Mouse (Mus musculus) monocyte, adult 59 days (primary cell): ENCODE measurements around the gene Gucy2c. TPM values are rescaled to one million over a fixed set of nuclear protein-coding genes. Genes with fewer than 3 reads are reported as not detected.

Experiments used
- total RNA-seq, 2 experiments: library from RNA; stranded (reverse); gene quantifications; one replicate each; pipeline ENCODE4 v1.2.4; 2023

The Gucy2c gene
- under 1 TPM; 0.39 to 0.68 TPM for total RNA-seq

GRCm38 (mm10) chr6:136781377-136781986, at the start of gene Gucy2c:
Gene Gucy2c (minus strand): TSS chr6:136781765.

GRCm38 (mm10) chr6:136827881-136828561, 46.5 kb upstream of the Gucy2c start, which contains the start of gene Wbp11:
Gene Wbp11 (minus strand): TSS chr6:136828233.

GRCm38 (mm10) chr6:136827516-136827880, 45.9 kb upstream of the Gucy2c start, which contains the start of gene BC049715:
Gene BC049715 (plus strand): TSS chr6:136827626.

GRCm38 (mm10) chr6:136808014-136808417, 26.5 kb upstream of the Gucy2c start, which contains the start of gene H2afj:
Gene H2afj (plus strand): TSS chr6:136808244.

GRCm38 (mm10) chr6:136803739-136804633, 22.4 kb upstream of the Gucy2c start, which contains the start of gene Hist4h4:
Gene Hist4h4 (minus strand): TSS chr6:136804415.

GRCm38 (mm10) chr6:136661706-136662016, 119.9 kb downstream of the Gucy2c start, which contains the start of gene Plbd1:
Gene Plbd1 (minus strand): TSS chr6:136661928.

Other genes starting within 250 kb of the Gucy2c start
- gene Plbd1, start 119.8 kb downstream of the Gucy2c start, total RNA-seq = 100 to 1,000 TPM; 749 to 750 TPM
- gene Hist4h4, start 22.6 kb upstream of the Gucy2c start, total RNA-seq = 10 to 100 TPM; 20.0 to 22.3 TPM
- gene H2afj, start 26.5 kb upstream of the Gucy2c start, total RNA-seq = 100 to 1,000 TPM; 116 to 131 TPM
- 1 to 10 TPM; 2.3 to 3.4 TPM for gene BC049715, start 45.9 kb upstream of the Gucy2c start, total RNA-seq
- gene Wbp11, start 46.5 kb upstream of the Gucy2c start, total RNA-seq = 100 to 1,000 TPM; 112 to 125 TPM
- gene Smco3, start 53.7 kb upstream of the Gucy2c start, total RNA-seq = not detected
- not detected for gene Art4, start 76.0 kb upstream of the Gucy2c start, total RNA-seq
- gene Mgp, start 94.1 kb upstream of the Gucy2c start, total RNA-seq = not detected
- gene Erp27, start 140.4 kb upstream of the Gucy2c start, total RNA-seq = 1 to 10 TPM; 2.4 to 2.9 TPM
- not detected for gene Pde6h, start 142.1 kb upstream of the Gucy2c start, total RNA-seq
- gene Arhgdib, start 160.1 kb upstream of the Gucy2c start, total RNA-seq = 100 to 1,000 TPM; 669 to 800 TPM